Mouse (Mus musculus): Measurements from ENCODE around the gene Hand2.

DNA sequence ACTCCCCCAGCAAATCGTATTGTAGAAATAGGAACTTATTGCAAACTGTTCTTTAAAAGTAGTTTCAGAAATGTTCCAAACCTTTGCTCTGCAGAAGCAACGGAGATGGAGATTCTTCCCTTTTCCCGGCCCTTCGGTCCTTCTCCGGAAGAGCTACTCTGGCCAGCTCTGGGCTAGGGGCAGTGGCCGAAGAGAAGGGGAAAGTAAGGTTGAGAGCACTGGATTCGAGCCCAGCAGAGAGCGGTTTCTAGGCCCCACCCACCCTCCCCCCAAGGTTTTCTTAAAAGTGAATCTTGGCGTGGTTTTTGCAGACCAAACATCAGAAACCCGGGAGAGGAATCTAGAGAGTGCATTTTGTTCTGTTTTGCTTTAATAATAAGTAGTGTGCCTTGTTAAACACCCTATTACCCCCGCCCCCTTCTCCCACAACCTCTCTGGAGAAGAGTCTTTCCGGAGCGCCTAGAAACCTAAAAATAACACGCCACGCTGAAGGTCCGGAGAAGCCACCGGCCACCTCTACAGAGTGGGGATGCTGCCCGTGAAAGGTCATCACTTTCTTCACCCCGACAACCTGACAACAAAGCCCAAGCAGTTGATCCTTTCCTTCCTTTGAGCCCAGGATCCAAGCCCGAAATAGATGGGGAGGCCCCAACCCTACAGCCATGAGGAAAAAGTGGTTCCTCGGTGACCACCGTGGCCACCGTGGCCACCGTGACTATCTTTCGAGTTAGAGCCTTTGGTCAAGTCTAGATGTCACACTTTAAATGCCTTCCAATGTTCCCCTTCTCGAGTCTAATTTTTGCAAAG, 12.1 kb downstream of the Hand2 start:
- TF ChIP-seq POLR2A (IDR thresholded peaks at IDR 0.05; ENCODE audit: borderline replicate concordance, extremely low read depth, insufficient read depth, insufficient read length, poor library complexity, severe bottlenecking) = no peak
- no peak for TF ChIP-seq CTCF (IDR thresholded peaks at IDR 0.05; ENCODE audit: borderline replicate concordance, extremely low read depth, insufficient read depth, insufficient read length)
